Mouse (Mus musculus) CD4-positive, CD25-positive, alpha-beta regulatory T cell, adult 2 months (primary cell): ENCODE measurements around the gene Gm49388.

Source experiments
- DNase-seq: peaks from one replicate; pipeline ENCODE4 v3.0.0-alpha.2; 2012; ENCODE audit warnings: low read depth, low spot score

Gene Gm49388

GRCm38 (mm10) chr7:127785308-127785707, at the start of gene Gm49388:
Gene Gm49388, plus strand, starts transcription at chr7:127785608.
- DNase-seq = no peak

DNA sequence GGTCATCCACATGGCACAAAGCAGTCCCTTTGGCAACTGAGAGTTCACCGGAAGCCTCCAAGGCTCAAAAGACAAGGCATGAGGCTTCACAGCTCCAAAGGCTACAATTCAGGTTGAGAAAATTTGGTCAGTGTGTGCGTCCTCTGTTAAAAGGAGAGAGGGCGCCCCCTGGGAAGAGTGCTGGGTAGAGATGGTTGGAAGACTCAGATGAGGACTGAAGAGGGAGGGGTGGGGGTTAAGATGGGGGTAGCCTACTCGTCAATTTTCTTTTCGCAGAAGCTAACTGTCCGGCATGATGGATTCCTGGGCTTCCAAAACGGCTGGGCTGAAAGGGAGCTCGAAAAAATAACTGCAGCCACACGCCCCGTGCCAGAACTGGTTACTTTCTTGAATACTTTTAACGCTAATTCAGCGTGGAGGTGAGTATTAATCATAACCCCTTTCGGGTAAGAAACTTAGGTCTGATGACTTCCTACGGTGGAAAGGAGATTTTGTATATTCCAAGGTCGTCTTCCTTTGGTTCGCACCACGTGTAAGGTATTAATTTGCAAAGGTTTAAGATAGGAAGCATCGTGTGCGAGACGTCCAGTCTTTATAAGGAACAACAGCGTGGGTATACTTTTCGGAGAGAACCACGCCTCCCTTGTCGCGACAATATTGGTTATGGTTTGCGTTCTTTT, 40.9 kb upstream of the Gm49388 start, which contains the start of gene Fbxl19:
TSS of gene Fbxl19 (plus strand) at position 178 of the 680 bp plus-strand sequence.
- peak; percentile 75 for DNase-seq

DNA sequence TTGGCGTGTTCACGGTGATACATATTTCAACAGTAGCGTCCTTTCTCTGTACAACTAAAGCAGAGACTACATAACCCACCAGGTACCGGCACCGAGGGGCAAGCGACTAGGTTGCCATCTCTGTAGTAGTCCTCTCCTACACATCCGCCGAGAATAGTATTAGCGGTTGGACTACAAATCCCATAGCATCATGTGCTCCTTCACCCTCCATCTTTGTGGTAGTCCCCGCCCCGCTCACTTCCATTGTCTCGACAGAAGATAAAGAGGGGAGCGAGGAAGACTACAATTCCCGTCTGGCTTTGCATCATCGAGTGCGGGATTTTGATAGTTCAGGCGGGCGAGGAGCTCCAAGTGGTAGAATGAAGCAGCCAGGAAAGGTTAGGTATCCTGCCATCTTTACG, 40.2 kb upstream of the Gm49388 start:
- DNase-seq = peak; percentile 93

DNA sequence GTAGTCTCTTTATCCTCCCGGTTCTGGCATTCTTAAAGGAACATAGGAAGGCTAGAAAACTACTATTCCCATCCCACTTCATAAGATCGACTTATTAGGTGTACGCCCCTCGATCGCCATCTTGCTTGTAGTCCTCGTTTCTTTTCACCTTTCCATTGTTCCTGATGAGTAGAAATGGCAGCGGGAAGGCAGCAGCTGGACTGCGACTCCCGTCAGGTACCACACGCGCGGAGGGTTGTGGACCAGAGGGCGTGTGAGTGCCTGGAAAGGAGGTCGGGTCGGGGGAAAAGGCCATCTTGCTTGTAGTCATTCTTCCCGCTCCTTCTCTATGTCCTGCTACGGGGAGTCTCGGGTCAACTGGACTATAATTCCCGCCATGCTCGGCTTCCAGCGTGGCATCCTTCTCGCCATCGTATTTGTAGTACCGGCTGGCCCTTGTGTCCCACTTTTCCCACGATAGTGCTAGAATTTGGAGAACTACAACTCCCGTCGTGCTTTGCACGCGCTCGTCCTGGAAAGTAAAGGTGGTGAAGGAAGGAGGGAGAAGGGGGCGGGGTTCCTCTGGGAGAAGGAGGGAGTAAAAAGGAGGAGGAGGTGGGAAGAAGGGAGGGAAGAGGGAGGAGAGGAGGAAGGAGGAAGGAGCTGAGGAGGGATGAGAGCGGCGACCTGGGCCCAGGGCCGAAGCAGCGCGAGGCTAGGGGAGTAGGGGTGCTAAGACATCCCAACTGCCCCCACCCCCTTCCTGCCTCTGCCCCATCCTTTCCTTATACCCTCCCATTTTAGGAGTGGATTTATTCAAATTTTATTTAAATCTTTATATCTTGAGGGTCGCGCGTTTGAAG, 39.5 kb upstream of the Gm49388 start:
- DNase-seq = peak; percentile 81

DNA sequence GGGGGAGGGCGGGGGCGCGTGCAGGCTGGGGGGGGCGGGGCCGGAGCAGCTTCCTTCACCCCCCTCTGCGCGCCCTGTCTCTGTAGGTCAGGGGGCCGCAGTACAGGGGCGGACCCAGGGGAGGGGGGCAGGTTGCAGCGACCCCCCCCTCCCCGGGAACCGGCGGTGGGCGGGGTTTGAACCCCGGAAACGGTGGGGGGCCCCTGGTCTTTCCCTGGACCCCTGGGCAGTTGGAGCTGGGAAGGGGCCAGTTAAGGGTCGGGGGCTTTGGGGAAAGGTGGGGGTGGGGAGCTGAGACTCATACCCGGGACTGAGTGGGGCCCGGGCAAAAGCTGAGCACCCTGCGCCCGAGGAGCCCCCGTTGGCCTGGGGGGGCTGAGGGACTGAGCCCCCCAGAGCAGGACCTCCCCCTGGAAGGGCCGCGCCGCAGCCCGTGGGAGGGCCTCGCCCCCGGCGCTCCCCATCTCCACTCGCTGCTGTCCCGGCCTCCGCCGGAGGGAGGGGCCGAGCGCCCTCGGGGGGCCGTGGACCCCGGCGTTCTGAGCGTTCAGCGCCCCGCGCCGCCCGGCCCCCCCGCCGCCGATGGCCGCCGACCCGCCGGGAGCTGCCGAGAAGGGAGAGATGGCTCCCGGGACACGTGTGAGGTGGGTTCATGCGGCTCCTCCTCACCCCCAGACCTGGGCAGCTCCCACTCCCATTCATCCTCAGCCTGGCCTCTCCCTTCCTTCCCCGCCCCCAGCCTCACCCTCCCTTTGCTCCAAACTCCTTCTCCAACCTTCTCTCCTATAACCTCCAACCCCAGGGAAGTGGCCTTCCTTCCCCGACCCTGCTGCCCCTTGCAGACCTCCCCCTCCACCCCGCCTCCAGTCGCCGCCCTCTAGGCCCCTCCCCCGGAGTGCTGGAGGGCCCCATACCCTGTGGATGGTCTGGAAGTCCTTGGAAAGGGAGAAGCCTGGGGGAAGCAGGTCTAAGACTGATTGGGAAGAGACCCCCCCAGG, 38.6 kb upstream of the Gm49388 start:
- DNase-seq = peak; percentile 30

DNA sequence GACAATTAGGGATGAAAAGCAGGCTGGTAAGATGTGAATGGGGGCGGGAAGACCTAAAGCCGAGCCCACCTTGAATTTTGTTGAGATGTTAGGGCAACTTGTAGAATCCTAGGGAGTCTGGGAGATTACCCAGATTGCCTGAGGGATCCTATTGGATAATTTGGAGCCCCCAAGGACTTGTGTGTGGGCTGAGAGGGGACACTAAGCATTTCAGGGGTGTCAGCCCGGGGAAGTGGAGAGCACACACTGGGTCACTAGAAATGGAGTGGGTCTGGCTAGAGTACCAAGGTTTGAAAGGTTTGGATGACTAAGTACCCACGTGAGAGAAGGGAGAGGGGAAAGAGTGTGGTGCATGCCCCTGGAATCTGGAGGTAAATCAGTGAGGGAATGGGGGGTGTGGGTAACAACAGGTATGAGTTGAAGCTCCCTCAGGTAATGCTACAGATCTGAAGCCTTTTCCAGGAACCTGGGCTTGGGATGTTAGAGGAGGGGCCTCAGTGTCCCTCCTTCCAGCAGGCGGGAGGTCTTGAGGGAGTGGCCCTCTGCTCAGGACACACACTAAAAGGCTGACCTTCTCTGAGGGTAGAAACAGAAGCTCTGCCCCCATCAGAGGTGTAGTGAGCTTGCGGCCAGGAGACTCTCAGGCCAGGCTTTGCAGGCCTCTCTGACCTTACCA, 37.7 kb upstream of the Gm49388 start:
- DNase-seq = no peak

DNA sequence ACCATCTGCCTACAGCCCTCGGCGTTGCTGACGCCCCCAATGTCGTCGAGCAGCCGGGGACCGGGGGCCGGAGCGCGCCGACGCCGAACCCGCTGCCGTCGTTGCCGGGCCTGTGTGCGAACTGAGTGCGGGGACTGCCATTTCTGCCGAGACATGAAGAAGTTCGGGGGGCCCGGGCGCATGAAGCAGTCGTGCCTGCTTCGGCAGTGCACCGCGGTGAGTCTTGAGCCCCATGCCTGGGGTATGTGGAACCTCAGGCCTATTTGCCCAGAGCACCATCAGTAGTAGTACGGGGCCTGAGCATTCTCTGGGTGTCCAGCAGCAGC, 37.2 kb upstream of the Gm49388 start:
- no peak for DNase-seq

GRCm38 (mm10) chr7:127750131-127751127, 35.0 kb upstream of the Gm49388 start:
- no peak for DNase-seq

- no peak for DNase-seq
Measured at GRCm38 (mm10) chr7:127751619-127752018, 33.8 kb upstream of the Gm49388 start.

- DNase-seq = no peak
Measured at GRCm38 (mm10) chr7:127752069-127752468, 33.3 kb upstream of the Gm49388 start.

GRCm38 (mm10) chr7:127753158-127753557, 32.2 kb upstream of the Gm49388 start:
- DNase-seq = no peak

DNA sequence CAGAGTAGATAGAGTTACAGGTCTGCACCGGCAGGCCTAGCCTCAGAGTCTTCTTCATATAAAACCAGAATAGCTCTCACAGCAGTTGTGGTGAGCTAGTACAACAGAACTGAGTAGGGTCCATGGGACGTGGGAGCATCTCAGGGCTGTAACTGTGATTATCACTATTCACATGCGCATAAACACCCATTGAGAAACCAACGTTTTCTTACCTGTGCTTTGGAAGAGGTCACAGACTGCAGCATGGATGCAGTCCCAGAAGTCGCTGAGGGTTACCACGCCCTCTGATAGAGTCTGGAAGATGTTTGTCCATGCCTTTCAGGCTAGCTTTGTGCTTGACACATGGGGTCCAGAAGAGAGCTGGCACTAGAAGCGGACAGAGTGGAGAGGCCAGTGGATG, 31.7 kb upstream of the Gm49388 start:
- DNase-seq = no peak

GRCm38 (mm10) chr7:127759716-127760115, 25.7 kb upstream of the Gm49388 start:
- DNase-seq = no peak

- DNase-seq = no peak
Measured at GRCm38 (mm10) chr7:127760478-127760877, 24.9 kb upstream of the Gm49388 start.

- DNase-seq = peak; percentile 79
Measured at GRCm38 (mm10) chr7:127761026-127761425, 24.4 kb upstream of the Gm49388 start.

GRCm38 (mm10) chr7:127763642-127764041, 21.8 kb upstream of the Gm49388 start:
- DNase-seq = no peak

- DNase-seq = no peak
Measured at GRCm38 (mm10) chr7:127765756-127766155, 19.7 kb upstream of the Gm49388 start.

GRCm38 (mm10) chr7:127766851-127767609, 18.4 kb upstream of the Gm49388 start:
- no peak for DNase-seq

GRCm38 (mm10) chr7:127767671-127768345, 17.6 kb upstream of the Gm49388 start:
- no peak for DNase-seq
